Mouse (Mus musculus): ENCODE results near the gene Hipk1. TPM values are rescaled to one million over a fixed set of nuclear protein-coding genes. Genes with fewer than 3 reads are reported as not detected.

Hipk1 gene
- polyA plus RNA-seq, 1 experiment = 54.0 TPM

GRCm38 (mm10) chr3:103727813-103728326 is 63.5 kb downstream of the Hipk1 start:
- H3K27ac ChIP-seq (replicated peaks; ENCODE audit: low read depth, low read length) = no peak overlapping the region
- no peaks in the 10 kb centered on the region for H3K4me1 ChIP-seq (ENCODE audit: control insufficient read depth, insufficient read depth, insufficient read length, low read length)
- H3K4me3 ChIP-seq (ENCODE audit: insufficient read depth, low read depth, low read length) = no peak overlapping the region

DNA sequence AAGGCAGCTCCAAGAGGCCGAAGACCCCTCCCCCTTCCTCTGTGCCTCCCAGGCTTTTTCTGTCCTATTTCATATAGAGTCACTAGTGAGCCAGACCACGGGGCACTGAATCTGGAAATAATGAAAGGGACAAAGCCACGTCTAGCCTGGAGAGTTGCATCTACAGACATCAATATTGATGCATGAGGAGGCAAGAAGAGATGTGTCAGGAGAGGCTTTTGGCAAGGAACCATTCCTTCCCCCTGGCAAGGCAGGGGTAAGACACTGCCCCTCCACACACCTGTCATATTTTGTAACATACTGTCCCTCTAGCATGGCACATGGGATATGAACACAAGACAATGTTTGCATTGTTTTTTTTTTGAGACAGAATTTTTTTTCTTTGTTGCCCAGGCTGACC is 64.7 kb downstream of the Hipk1 start:
- H3K4me3 ChIP-seq (ENCODE audit: insufficient read depth, low read depth, low read length) = no peak overlapping the region

DNA sequence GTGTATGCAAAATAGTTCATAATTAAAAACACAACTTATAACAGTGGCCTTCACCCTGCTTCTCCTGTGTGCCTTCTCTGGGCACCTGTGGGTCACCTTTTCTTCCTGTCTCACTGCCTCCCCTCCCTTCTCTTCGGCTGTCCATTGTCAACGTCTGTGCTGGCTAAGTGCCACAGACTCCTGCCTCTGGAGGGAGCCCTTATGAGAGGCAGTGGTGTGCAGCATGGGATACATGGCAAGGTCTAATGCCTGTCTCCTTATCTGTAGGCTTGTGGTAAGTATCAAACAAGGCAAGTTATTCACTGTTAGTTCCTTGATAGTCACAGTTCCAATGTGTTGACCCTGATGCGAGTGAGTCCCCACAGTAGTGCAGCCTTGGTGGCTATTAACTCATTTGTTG is 67.2 kb downstream of the Hipk1 start:
- Histone ChIP-seq H3K27ac (replicated peaks; ENCODE audit: low read depth, low read length) (no peak overlapping the region), H3K4me3 (ENCODE audit: insufficient read depth, low read depth, low read length) (no peak overlapping the region), H3K4me1 (ENCODE audit: control insufficient read depth, insufficient read depth, insufficient read length, low read length) (no peaks in the 10 kb centered on the region)

More for the DNA sequence above, 64.7 kb downstream of the Hipk1 start:
- Histone ChIP-seq H3K27ac (replicated peaks; ENCODE audit: low read depth, low read length) (no peak overlapping the region), H3K4me1 (ENCODE audit: control insufficient read depth, insufficient read depth, insufficient read length, low read length) (no peaks in the 10 kb centered on the region)

DNA sequence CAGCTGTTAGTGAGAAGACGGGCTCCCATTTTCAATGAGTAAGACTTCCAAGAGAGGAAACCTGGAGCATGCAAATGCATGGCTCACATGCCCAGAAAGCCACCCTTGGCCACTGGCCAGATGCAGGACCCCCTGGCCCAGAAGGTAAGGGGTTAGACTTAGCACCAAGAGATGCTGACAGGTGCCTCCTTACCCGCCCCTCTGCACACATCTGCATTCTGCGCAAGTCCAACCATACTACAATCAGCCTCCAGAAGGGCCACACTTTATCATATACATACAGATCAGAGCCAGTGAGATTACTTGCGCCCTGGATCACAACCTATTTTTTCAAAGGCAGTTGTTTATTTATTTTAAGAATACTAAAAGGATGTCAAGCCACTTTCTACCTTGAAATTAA is 72.6 kb downstream of the Hipk1 start:
- peaks cover 3% of the 10 kb centered on the region; the same call in 1 of the 2 replicates for H3K4me1 ChIP-seq (ENCODE audit: control insufficient read depth, insufficient read depth, insufficient read length, low read length)

DNA sequence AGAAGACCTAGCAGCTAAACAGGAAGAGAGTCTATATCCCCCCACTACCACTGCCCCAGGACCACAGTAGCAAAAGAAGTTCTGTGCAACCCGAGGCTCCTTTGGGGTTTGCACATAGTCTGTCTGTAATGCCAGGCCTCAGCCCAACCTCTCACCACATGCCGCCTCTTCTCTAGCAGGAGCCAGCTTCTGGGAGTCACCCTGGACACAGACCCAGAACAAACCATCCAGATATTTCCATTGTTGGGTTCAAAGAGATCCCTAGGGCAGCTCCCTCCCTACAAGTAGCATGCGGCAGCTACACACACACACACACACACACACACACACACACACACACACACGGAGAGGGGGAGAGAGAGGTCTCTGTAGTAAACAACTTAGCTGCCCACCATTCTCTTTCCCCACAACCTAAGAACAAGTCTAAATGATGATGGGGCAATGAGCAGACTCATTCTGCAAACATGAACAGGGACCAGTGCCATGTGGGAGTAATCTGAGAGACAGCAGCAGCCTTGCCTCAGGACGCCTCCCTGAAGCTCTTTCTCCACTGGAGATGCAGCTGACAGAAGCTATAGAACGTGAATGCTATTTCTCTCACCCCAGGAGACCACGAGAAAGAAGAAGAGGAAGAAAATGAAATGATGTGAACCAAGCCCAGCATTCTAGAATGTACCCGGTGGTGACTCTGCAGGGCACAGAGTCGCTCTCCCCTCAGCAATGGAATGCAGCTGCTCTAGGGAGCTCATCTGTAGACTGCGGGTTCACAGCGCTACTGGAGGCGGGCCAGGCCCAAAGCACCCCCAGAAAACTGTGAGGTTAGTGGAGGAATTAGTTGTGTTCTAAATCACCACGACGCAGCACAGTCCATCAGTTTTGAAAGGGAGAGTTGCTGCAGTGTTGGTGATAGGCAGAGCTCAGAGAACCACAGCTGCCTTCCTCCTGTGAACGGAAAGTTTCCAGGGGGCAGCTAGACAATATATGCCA is 74.3 kb downstream of the Hipk1 start:
- H3K27ac ChIP-seq (replicated peaks; ENCODE audit: low read depth, low read length) = no peak overlapping the region
- peaks cover 3% of the 10 kb centered on the region; the same call in 1 of the 2 replicates for H3K4me1 ChIP-seq (ENCODE audit: control insufficient read depth, insufficient read depth, insufficient read length, low read length)
- no peak overlapping the region for H3K4me3 ChIP-seq (ENCODE audit: insufficient read depth, low read depth, low read length)

More for the DNA sequence above, 72.6 kb downstream of the Hipk1 start:
- H3K4me3 ChIP-seq (ENCODE audit: insufficient read depth, low read depth, low read length) = no peak overlapping the region
- no peak overlapping the region for H3K27ac ChIP-seq (replicated peaks; ENCODE audit: low read depth, low read length)

GRCm38 (mm10) chr3:103715762-103716693 is 75.3 kb downstream of the Hipk1 start:
- Histone ChIP-seq H3K4me3 (ENCODE audit: insufficient read depth, low read depth, low read length) (no peak overlapping the region), H3K27ac (replicated peaks; ENCODE audit: low read depth, low read length) (no peak overlapping the region), H3K4me1 (ENCODE audit: control insufficient read depth, insufficient read depth, insufficient read length, low read length) (peaks cover 3% of the 10 kb centered on the region; the same call in 1 of the 2 replicates)

- Histone ChIP-seq H3K4me3 (ENCODE audit: insufficient read depth, low read depth, low read length) (no peak overlapping the region), H3K4me1 (ENCODE audit: control insufficient read depth, insufficient read depth, insufficient read length, low read length) (peaks cover 3% of the 10 kb centered on the region; the same call in 1 of the 2 replicates), H3K27ac (replicated peaks; ENCODE audit: low read depth, low read length) (no peak overlapping the region)
Measured at GRCm38 (mm10) chr3:103714942-103715341, 76.4 kb downstream of the Hipk1 start.

- H3K27ac ChIP-seq (replicated peaks; ENCODE audit: low read depth, low read length) = no peak overlapping the region
- H3K4me3 ChIP-seq (ENCODE audit: insufficient read depth, low read depth, low read length) = no peak overlapping the region
- H3K4me1 ChIP-seq (ENCODE audit: control insufficient read depth, insufficient read depth, insufficient read length, low read length) = peaks cover 3% of the 10 kb centered on the region; the same call in 1 of the 2 replicates
Measured at GRCm38 (mm10) chr3:103714236-103714875, 77.0 kb downstream of the Hipk1 start.

DNA sequence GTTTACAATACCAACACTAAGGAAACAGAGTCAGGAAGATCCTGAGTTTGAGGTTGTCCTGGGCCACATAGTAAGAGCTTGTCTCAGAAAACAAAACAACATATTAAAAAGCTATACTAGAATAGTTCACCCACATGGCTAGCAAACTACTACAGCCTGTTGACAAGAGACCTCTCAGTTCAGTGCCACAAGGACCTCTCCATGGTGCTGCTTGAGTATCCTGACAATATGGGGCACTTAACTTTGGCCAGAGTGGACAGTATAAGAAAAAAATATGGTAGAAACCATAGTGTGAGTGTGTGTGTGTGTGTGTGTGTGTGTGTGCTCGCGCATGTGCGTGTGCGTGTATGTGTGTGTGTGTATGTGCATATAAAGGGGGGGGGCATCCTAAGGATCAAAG is 79.2 kb downstream of the Hipk1 start:
- no peak overlapping the region for H3K27ac ChIP-seq (replicated peaks; ENCODE audit: low read depth, low read length)
- H3K4me3 ChIP-seq (ENCODE audit: insufficient read depth, low read depth, low read length) = no peak overlapping the region
- H3K4me1 ChIP-seq (ENCODE audit: control insufficient read depth, insufficient read depth, insufficient read length, low read length) = peaks cover 3% of the 10 kb centered on the region; the same call in 1 of the 2 replicates

GRCm38 (mm10) chr3:103709470-103710040 is 81.8 kb downstream of the Hipk1 start:
- Histone ChIP-seq H3K4me3 (ENCODE audit: insufficient read depth, low read depth, low read length) (no peak overlapping the region), H3K4me1 (ENCODE audit: control insufficient read depth, insufficient read depth, insufficient read length, low read length) (no peaks in the 10 kb centered on the region), H3K27ac (replicated peaks; ENCODE audit: low read depth, low read length) (no peak overlapping the region)

DNA sequence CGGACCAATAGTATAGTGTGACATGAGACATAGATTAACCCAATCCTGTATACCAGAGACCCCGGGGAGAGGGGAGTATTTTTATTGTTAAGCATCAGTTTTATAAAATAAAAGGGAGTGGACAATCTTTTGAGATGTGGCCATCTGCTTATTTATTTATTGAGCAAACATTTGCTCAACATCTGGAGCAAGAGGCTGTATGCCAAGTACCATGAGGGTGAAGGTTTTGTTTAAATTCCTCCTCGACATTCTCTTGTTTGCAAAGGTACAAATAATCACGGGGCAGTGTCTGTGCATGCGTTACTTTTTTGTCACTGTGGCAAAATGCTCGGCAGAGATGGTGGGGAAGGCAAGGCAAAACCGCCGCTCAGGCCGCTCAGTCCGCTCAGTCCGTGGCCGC is 85.9 kb downstream of the Hipk1 start:
- Histone ChIP-seq H3K4me1 (ENCODE audit: control insufficient read depth, insufficient read depth, insufficient read length, low read length) (no peaks in the 10 kb centered on the region), H3K27ac (replicated peaks; ENCODE audit: low read depth, low read length) (no peak overlapping the region), H3K4me3 (ENCODE audit: insufficient read depth, low read depth, low read length) (no peak overlapping the region)

- Histone ChIP-seq H3K27ac (replicated peaks; ENCODE audit: low read depth, low read length) (no peak overlapping the region), H3K4me3 (ENCODE audit: insufficient read depth, low read depth, low read length) (no peak overlapping the region), H3K4me1 (ENCODE audit: control insufficient read depth, insufficient read depth, insufficient read length, low read length) (no peaks in the 10 kb centered on the region)
Measured at GRCm38 (mm10) chr3:103704661-103705060, 86.7 kb downstream of the Hipk1 start.

- Histone ChIP-seq H3K27ac (replicated peaks; ENCODE audit: low read depth, low read length) (no peak overlapping the region), H3K4me3 (ENCODE audit: insufficient read depth, low read depth, low read length) (no peak overlapping the region), H3K4me1 (ENCODE audit: control insufficient read depth, insufficient read depth, insufficient read length, low read length) (no peaks in the 10 kb centered on the region)
Measured at GRCm38 (mm10) chr3:103696388-103696925, 94.9 kb downstream of the Hipk1 start.

GRCm38 (mm10) chr3:103695556-103695955 is 95.8 kb downstream of the Hipk1 start:
- H3K4me1 ChIP-seq (ENCODE audit: control insufficient read depth, insufficient read depth, insufficient read length, low read length) = no peaks in the 10 kb centered on the region

More at GRCm38 (mm10) chr3:103695556-103695955, 95.8 kb downstream of the Hipk1 start:
- Histone ChIP-seq H3K4me3 (ENCODE audit: insufficient read depth, low read depth, low read length) (no peak overlapping the region), H3K27ac (replicated peaks; ENCODE audit: low read depth, low read length) (no peak overlapping the region)
